Mouse (Mus musculus): ENCODE data around the gene Arvcf. TPM values are rescaled to one million over a fixed set of nuclear protein-coding genes. Genes with fewer than 3 reads are reported as not detected.

The Arvcf gene
- polyA plus RNA-seq, 1 experiment from 2014 or later, result 19.5 TPM

- Histone ChIP-seq H3K27me3 (ENCODE audit: control insufficient read depth, insufficient read depth, low read length) (no peaks in the 10 kb centered on the region), H3K36me3 (ENCODE audit: control insufficient read depth, insufficient read depth, low read length) (no peaks in the 10 kb centered on the region), H3K9me3 (replicated peaks; ENCODE audit: control insufficient read depth, low read length) (no peaks in the 10 kb centered on the region), H3K4me3 (ENCODE audit: low read depth, low read length) (no peak overlapping the region), H3K4me1 (ENCODE audit: control insufficient read depth, insufficient read depth, low read length) (no peaks in the 10 kb centered on the region), H3K4me2 (no peak overlapping the region), H3K27ac (ENCODE audit: low read depth, low read length) (no peak overlapping the region), H3K9ac (ENCODE audit: low read depth, low read length) (no peak overlapping the region)
- 70% methylated on average over 8 of the region's 8 CpGs for WGBS (ENCODE audit: insufficient replicate concordance)
- no peak for ATAC-seq (replicated peaks; ENCODE audit: insufficient number of reproducible peaks, low FRiP score, low TSS enrichment)
Observed at GRCm38 (mm10) chr16:18362948-18363347, 15.0 kb downstream of the Arvcf start.

- ATAC-seq (replicated peaks; ENCODE audit: insufficient number of reproducible peaks, low FRiP score, low TSS enrichment), result no peak
- 82% methylated on average over 4 of the region's 4 CpGs for WGBS (ENCODE audit: insufficient replicate concordance)
- H3K36me3 ChIP-seq (ENCODE audit: control insufficient read depth, insufficient read depth, low read length), result no peaks in the 10 kb centered on the region
- H3K27ac ChIP-seq (ENCODE audit: low read depth, low read length), result no peak overlapping the region
- no peaks in the 10 kb centered on the region for H3K27me3 ChIP-seq (ENCODE audit: control insufficient read depth, insufficient read depth, low read length)
- H3K4me2 ChIP-seq, result no peak overlapping the region
- H3K9ac ChIP-seq (ENCODE audit: low read depth, low read length), result no peak overlapping the region
- H3K9me3 ChIP-seq (replicated peaks; ENCODE audit: control insufficient read depth, low read length), result no peaks in the 10 kb centered on the region
- H3K4me1 ChIP-seq (ENCODE audit: control insufficient read depth, insufficient read depth, low read length), result no peaks in the 10 kb centered on the region
- H3K4me3 ChIP-seq (ENCODE audit: low read depth, low read length), result no peak overlapping the region
Observed at GRCm38 (mm10) chr16:18366849-18367248, 18.9 kb downstream of the Arvcf start.

GRCm38 (mm10) chr16:18370197-18370596 lies 22.2 kb downstream of the Arvcf start:
- Histone ChIP-seq H3K27me3 (ENCODE audit: control insufficient read depth, insufficient read depth, low read length) (no peaks in the 10 kb centered on the region), H3K4me1 (ENCODE audit: control insufficient read depth, insufficient read depth, low read length) (no peaks in the 10 kb centered on the region), H3K27ac (ENCODE audit: low read depth, low read length) (no peak overlapping the region), H3K4me2 (no peak overlapping the region), H3K9me3 (replicated peaks; ENCODE audit: control insufficient read depth, low read length) (no peaks in the 10 kb centered on the region), H3K36me3 (ENCODE audit: control insufficient read depth, insufficient read depth, low read length) (no peaks in the 10 kb centered on the region), H3K4me3 (ENCODE audit: low read depth, low read length) (no peak overlapping the region), H3K9ac (ENCODE audit: low read depth, low read length) (no peak overlapping the region)
- 68% methylated on average over 3 of the region's 3 CpGs for WGBS (ENCODE audit: insufficient replicate concordance)
- no peak for ATAC-seq (replicated peaks; ENCODE audit: insufficient number of reproducible peaks, low FRiP score, low TSS enrichment)

DNA sequence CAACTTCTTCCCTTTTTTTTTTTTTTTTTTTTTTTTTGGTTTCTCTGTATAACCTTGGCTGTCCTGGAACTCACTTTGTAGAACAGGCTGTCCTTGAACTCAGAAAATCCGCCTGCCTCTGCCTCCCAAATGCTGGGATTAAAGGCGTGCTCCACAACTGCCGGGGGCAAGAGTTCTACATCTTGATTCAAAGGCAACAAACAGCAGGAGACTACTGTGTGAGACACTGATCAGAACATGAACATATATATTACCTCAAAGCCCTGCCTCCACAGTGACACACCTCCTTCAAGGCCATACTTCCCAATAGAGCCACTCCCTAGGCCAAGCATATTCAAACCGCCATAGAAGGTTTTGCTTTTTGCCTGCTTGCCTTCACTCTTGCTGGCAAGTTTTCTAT lies 25.6 kb downstream of the Arvcf start:
- Histone ChIP-seq H3K36me3 (ENCODE audit: control insufficient read depth, insufficient read depth, low read length) (no peaks in the 10 kb centered on the region), H3K4me2 (no peak overlapping the region), H3K9me3 (replicated peaks; ENCODE audit: control insufficient read depth, low read length) (no peaks in the 10 kb centered on the region), H3K27ac (ENCODE audit: low read depth, low read length) (no peak overlapping the region), H3K9ac (ENCODE audit: low read depth, low read length) (no peak overlapping the region), H3K4me1 (ENCODE audit: control insufficient read depth, insufficient read depth, low read length) (peaks cover 11% of the 10 kb centered on the region), H3K4me3 (ENCODE audit: low read depth, low read length) (no peak overlapping the region), H3K27me3 (ENCODE audit: control insufficient read depth, insufficient read depth, low read length) (no peaks in the 10 kb centered on the region)
- WGBS (ENCODE audit: insufficient replicate concordance), result 88% methylated on average over 4 of the region's 4 CpGs
- ATAC-seq (replicated peaks; ENCODE audit: insufficient number of reproducible peaks, low FRiP score, low TSS enrichment), result no peak

GRCm38 (mm10) chr16:18376297-18376954 lies 28.4 kb downstream of the Arvcf start:
- no peak for ATAC-seq (replicated peaks; ENCODE audit: insufficient number of reproducible peaks, low FRiP score, low TSS enrichment)
- peaks cover 13% of the 10 kb centered on the region for H3K4me1 ChIP-seq (ENCODE audit: control insufficient read depth, insufficient read depth, low read length)
- H3K36me3 ChIP-seq (ENCODE audit: control insufficient read depth, insufficient read depth, low read length), result no peaks in the 10 kb centered on the region
- H3K9me3 ChIP-seq (replicated peaks; ENCODE audit: control insufficient read depth, low read length), result no peaks in the 10 kb centered on the region
- 71% methylated on average over 7 of the region's 7 CpGs for WGBS (ENCODE audit: insufficient replicate concordance)
- H3K9ac ChIP-seq (ENCODE audit: low read depth, low read length), result no peak overlapping the region
- no peak overlapping the region for H3K27ac ChIP-seq (ENCODE audit: low read depth, low read length)
- no peaks in the 10 kb centered on the region for H3K27me3 ChIP-seq (ENCODE audit: control insufficient read depth, insufficient read depth, low read length)
- H3K4me3 ChIP-seq (ENCODE audit: low read depth, low read length), result no peak overlapping the region
- H3K4me2 ChIP-seq, result no peak overlapping the region

GRCm38 (mm10) chr16:18377203-18377602 lies 29.2 kb downstream of the Arvcf start:
- H3K27me3 ChIP-seq (ENCODE audit: control insufficient read depth, insufficient read depth, low read length), result no peaks in the 10 kb centered on the region

DNA sequence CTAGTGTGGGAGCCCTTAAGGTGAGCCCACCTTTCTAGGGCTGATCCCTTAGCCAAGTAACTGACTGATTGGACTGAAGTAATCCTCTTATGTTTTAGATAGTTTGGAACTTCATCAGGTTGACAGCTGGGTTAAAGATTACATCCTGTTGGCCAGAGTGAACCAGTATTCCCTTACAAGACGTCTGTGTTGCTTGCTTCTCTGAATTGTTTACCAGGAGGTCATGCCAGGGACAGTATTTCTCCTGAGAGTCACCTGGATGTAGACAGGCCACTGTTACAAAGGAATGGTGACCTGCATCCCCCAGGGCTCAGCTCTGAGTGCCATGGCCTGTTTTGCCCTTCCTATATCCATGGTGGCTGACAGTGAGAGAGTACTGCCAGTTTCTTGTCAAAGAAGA lies 30.5 kb downstream of the Arvcf start:
- H3K9ac ChIP-seq (ENCODE audit: low read depth, low read length), result no peak overlapping the region

More at GRCm38 (mm10) chr16:18377203-18377602, 29.2 kb downstream of the Arvcf start:
- H3K4me1 ChIP-seq (ENCODE audit: control insufficient read depth, insufficient read depth, low read length), result peaks cover 15% of the 10 kb centered on the region
- no peak overlapping the region for H3K4me2 ChIP-seq
- H3K9ac ChIP-seq (ENCODE audit: low read depth, low read length), result no peak overlapping the region
- no peaks in the 10 kb centered on the region for H3K36me3 ChIP-seq (ENCODE audit: control insufficient read depth, insufficient read depth, low read length)
- WGBS (ENCODE audit: insufficient replicate concordance), result 15% methylated on average over 3 of the region's 3 CpGs
- ATAC-seq (replicated peaks; ENCODE audit: insufficient number of reproducible peaks, low FRiP score, low TSS enrichment), result no peak
- no peak overlapping the region for H3K27ac ChIP-seq (ENCODE audit: low read depth, low read length)
- no peaks in the 10 kb centered on the region for H3K9me3 ChIP-seq (replicated peaks; ENCODE audit: control insufficient read depth, low read length)
- no peak overlapping the region for H3K4me3 ChIP-seq (ENCODE audit: low read depth, low read length)

GRCm38 (mm10) chr16:18379338-18380001 lies 31.5 kb downstream of the Arvcf start:
- Histone ChIP-seq H3K4me2 (no peak overlapping the region), H3K36me3 (ENCODE audit: control insufficient read depth, insufficient read depth, low read length) (no peaks in the 10 kb centered on the region), H3K9ac (ENCODE audit: low read depth, low read length) (no peak overlapping the region), H3K9me3 (replicated peaks; ENCODE audit: control insufficient read depth, low read length) (no peaks in the 10 kb centered on the region), H3K4me1 (ENCODE audit: control insufficient read depth, insufficient read depth, low read length) (peaks cover 18% of the 10 kb centered on the region), H3K4me3 (ENCODE audit: low read depth, low read length) (no peak overlapping the region), H3K27ac (ENCODE audit: low read depth, low read length) (no peak overlapping the region), H3K27me3 (ENCODE audit: control insufficient read depth, insufficient read depth, low read length) (no peaks in the 10 kb centered on the region)
- 0 out of 2 replicates have a peak, but pooled peaks have one; percentile 28 for ATAC-seq (replicated peaks; ENCODE audit: insufficient number of reproducible peaks, low FRiP score, low TSS enrichment)
- 66% methylated on average over 8 of the region's 8 CpGs for WGBS (ENCODE audit: insufficient replicate concordance)

More for the DNA sequence above, 30.5 kb downstream of the Arvcf start:
- Histone ChIP-seq H3K4me2 (no peak overlapping the region), H3K27me3 (ENCODE audit: control insufficient read depth, insufficient read depth, low read length) (no peaks in the 10 kb centered on the region), H3K4me3 (ENCODE audit: low read depth, low read length) (no peak overlapping the region), H3K27ac (ENCODE audit: low read depth, low read length) (no peak overlapping the region), H3K9me3 (replicated peaks; ENCODE audit: control insufficient read depth, low read length) (no peaks in the 10 kb centered on the region), H3K36me3 (ENCODE audit: control insufficient read depth, insufficient read depth, low read length) (no peaks in the 10 kb centered on the region), H3K4me1 (ENCODE audit: control insufficient read depth, insufficient read depth, low read length) (peaks cover 16% of the 10 kb centered on the region)
- WGBS (ENCODE audit: insufficient replicate concordance), result 35% methylated on average over 1 of the region's 1 CpGs
- ATAC-seq (replicated peaks; ENCODE audit: insufficient number of reproducible peaks, low FRiP score, low TSS enrichment), result no peak

All from heart, embryonic 11.5 days (tissue).